Mouse (Mus musculus) MEL (cell line): ENCODE measurements around the gene Ppm1m.

ENCODE experiments used
- CTCF ChIP-seq, 3 experiments: IDR thresholded peaks in 2 of 3; conservative IDR thresholded peaks in 1 of 3; 2 replicates each; pipeline ENCODE4 v1.5.1; 2011 to 2012; ENCODE audit warnings: low read length in 3 of 3, low read depth in 2 of 3, mild to moderate bottlenecking in 2 of 3, improper control_type of control experiment in 1 of 3, inconsistent platforms in 1 of 3, mixed read lengths in 1 of 3, moderate library complexity in 1 of 3; ENCODE audit not compliant: control insufficient read depth in 1 of 3, insufficient read depth in 1 of 3, poor library complexity in 1 of 3, severe bottlenecking in 1 of 3
- JUND ChIP-seq: IDR thresholded peaks from 2 replicates; pipeline ENCODE4 v1.6.1; 2011; ENCODE audit warnings: low read depth, mild to moderate bottlenecking, improper control_type of control experiment, low read length
- POLR2A ChIP-seq, 2 experiments: IDR thresholded peaks; 2 replicates each; pipeline ENCODE4 v1.6.1; 2011 to 2012; ENCODE audit warnings: low read length in 2 of 2, mild to moderate bottlenecking in 2 of 2, control low read depth in 1 of 2, improper control_type of control experiment in 1 of 2, low read depth in 1 of 2, moderate library complexity in 1 of 2; ENCODE audit not compliant: control insufficient read depth in 1 of 2, insufficient read depth in 1 of 2, poor library complexity in 1 of 2
- RCOR1 ChIP-seq: IDR thresholded peaks from 2 replicates; pipeline ENCODE4 v1.6.1; 2012; ENCODE audit warnings: low read depth, mild to moderate bottlenecking, inconsistent platforms, low read length, improper control_type of control experiment
- TBP ChIP-seq: IDR thresholded peaks from 2 replicates; pipeline ENCODE4 v1.8.0; 2011; ENCODE audit warnings: low read depth, low read length, improper control_type of control experiment
- UBTF ChIP-seq: IDR thresholded peaks from 2 replicates; pipeline ENCODE4 v1.6.1; 2012; ENCODE audit warnings: low read depth, mild to moderate bottlenecking, inconsistent platforms, low read length, improper control_type of control experiment, moderate library complexity, borderline replicate concordance; ENCODE audit not compliant: insufficient read depth

DNA sequence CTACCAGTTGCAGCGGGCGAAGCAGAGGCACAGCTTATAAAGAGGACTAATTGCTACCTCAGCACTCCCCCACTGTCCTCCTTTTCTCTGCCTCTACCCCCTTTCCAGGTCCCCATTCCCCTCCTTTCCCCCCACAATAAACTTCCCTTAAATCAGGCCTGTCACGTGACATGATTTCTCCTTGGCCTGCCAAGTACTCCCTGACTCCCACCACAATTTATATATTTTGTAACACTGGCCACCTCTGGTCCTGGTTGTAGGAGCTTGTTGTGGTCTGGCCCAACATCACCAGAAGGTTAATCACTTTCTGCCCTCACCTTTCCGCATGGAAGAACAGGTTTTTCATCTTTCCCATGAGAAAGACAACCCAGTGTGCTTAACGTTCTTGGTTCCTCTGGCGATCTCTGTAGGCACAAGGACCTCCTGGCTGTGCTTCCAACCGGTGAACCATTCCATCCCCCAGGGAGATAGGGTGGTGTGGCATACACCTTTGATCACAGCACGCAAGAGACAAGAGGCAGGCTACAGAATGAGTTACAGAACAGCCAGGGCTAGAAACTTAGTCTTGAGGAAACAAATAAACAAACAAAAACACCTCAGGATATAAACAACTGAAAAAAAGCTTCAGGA, 21.5 kb upstream of the Ppm1m start:
- TF ChIP-seq CTCF (IDR thresholded peaks at IDR 0.05 in 2 of 3, conservative IDR thresholded peaks at IDR 0.05 in 1 of 3; ENCODE audit: control insufficient read depth in 1 of 3, insufficient read depth in 1 of 3, low read depth in 2 of 3, low read length in 3 of 3, poor library complexity in 1 of 3, severe bottlenecking in 1 of 3) (no peak), POLR2A (IDR thresholded peaks at IDR 0.05; ENCODE audit: control insufficient read depth in 1 of 2, insufficient read depth in 1 of 2, low read depth in 1 of 2, low read length in 2 of 2, poor library complexity in 1 of 2) (no peak), RCOR1 (no peak), TBP (no peak), UBTF (no peak), JUND (no peak)
